Mouse (Mus musculus): Measurements from ENCODE around the gene Dlgap5.

The Dlgap5 gene

DNA sequence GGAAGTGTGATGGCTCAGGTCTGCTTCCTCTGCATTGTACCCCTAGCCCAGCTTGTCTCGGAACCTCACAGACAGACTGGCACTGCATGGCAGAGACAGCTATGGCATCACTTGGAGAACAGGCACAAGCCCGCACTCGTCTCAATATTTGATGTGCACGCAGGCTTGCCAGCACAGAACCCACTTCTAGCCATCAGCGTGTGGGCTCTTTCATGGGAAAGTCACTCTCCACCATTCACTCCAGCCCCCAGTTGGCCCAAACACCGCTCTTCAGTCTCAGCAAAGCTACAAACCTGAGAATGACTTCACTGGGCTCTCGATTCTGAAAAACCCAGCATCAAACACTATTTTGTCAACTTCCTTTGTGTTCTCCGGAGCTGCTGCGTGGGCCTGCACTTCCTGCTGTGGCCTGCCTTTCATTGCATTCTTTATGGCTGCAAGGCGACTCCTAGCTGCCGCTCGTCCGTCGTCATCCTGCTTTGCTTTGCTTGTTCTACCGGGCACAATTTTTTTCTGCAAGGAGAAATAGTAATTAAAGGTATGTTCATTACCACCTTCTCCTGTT, 22.7 kb downstream of the Dlgap5 start:
- CTCF ChIA-PET, result interaction anchor here (0.7 to 2.1 kb wide), 4 partner anchors 15 to 99 kb away, joined by 3 to 7 read pairs (median 3); no protein-coding TSS in a partner anchor

DNA sequence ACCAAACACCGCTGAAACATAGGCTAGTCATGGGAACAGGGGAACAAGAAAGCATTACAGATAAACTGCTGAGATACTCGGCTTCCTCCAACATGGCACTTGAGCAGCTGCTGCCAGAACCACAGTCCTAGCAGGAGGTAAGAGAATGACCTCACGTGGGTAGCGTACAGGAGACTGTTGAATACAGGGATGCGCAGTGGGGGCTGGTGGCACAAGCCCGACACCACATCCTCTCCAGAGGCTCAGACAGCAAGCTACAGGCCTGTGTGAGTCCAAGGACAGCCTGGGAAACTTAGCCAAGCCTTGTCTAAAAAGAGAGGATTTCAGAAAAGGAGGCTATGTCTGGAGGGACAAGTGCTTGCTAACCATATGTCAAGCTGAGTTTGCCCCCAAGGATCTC, 23.2 kb downstream of the Dlgap5 start:
- CTCF ChIA-PET, result interaction anchor here (1.2 to 2.1 kb wide), 2 partner anchors 60 to 96 kb away, joined by 3 to 7 read pairs; no protein-coding TSS in a partner anchor

DNA sequence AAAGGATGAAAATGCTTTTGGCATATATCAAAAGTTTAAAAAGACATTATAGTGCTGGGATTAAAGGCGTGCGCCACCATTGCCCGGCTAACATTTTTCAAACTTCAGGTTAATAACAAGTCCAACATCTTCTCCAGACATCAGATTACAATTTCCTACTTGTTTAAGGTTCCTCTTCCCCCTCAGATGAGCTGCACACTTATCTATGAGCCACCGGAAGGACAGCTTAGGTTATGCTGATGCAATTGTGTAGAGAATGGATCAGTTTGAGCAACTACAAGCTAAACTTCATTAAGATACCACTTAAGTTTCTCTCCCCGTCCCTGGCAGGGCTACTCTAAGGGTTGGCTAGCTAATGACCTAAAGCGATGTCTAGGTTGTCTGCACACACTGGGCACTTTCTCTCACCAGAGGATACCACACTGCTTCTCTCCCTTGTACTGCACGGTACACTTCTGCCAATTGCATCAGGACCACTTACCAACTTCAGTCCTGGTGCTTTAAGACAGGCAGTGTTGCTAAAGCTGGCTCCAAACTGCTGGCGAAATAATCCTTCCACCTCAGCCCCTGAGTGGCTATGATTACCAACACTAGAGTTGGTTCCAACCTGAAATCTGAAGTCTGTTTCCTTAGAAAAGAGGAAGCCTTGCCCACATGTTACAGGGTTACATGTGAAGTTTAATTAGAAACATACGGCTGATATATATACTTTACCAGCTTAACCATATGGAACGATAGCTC, 24.7 kb downstream of the Dlgap5 start:
- CTCF ChIA-PET, result no interaction called here

DNA sequence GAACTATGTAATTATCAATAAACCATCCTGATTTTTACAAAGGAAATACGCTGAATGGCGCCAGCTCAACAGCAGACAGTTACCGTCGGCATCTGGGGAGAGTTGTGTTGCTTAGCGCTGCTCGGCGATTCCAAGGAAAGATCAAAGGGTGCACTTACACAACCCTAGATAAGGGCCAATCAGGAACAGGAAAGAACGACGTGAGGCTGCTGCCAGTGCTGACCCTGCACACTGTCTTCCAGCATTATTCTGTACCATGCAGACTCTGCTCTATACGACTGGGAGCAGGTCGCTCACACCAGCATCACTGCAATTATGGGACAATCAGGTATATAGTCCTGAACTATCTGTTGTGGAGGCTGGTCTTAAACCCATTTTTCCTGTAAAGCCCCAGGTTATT, 32.1 kb downstream of the Dlgap5 start:
- CTCF ChIA-PET, result no interaction called here

DNA sequence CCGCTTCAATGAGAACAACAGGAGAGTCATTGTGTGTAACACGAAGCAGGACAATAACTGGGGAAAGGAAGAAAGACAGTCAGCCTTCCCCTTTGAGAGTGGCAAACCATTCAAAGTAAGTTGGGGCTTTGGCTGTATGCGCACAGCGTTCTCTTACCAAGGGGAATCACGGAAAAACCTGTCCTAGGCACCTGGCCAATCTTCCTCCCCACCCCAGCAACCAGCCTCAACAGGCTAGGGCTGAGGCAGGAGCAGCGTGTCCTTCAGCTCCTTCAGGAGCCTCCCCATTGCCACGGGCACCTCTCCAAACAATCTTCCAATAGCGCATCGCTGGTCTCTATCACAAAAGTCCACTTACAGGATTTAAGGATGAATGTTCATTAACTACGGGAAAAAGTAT, 33.6 kb downstream of the Dlgap5 start:
- CTCF ChIA-PET, result no interaction called here

DNA sequence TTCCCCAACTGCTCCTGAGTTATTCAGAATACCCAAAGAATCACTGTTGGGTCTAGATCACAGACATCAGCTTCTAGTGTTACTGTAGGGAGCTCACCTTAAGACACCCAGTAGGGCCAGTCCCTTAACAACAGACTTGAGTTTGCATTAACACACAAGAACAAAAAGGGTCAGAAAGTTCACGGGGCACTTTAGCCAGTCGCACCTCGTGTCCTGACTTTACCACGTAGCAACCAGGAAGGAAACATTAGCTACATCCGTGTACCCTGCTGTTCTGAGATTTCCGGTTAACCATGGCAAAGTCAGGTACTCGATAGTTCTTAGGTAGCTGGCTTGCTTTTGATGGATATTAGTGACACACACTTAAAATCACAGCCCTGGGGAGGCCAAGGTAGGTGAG, 34.3 kb downstream of the Dlgap5 start:
- CTCF ChIA-PET, result no interaction called here

DNA sequence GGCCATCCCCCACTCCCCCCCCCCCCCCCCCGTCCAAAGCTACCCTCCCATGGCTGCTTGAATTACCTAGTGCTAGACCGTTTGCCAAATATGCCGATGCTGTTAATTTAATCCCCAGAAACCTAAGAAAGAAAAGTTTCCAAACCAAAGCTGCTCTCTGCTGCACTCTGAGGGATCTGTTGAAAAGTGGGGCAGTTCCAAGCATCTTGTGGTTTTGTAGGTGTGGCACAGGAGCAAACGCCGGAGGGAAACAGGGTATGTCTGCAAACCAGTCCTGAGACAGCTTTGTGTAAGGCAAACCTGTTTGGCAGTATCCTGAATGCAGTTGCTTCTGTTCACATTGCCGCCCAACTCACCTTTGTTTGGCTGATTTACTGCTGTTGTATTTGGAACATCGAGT, 39.9 kb downstream of the Dlgap5 start:
- CTCF ChIA-PET, result no interaction called here

DNA sequence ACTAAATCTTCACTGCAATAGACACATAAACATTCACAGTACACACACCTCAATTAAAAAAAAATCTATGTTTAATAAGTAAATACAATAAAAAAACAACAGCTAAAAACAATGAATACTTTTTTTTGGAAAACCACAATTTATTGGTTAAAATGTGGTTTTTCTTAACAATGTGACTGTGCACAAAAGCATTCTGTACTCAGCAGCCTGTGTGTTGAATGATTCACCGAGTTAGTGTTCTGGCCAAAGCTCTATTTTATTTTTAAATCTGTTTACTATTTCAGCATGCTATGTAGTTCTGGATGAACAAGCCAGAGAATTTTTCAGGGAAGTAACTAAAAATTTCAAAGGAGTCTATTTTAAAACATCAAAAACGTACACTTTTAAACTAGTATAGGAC, 41.7 kb downstream of the Dlgap5 start:
- CTCF ChIA-PET, result interaction anchor here (0.6 kb wide), 1 partner anchor 42 kb away, joined by 4 read pairs; the partner anchor contains the start of gene Dlgap5

DNA sequence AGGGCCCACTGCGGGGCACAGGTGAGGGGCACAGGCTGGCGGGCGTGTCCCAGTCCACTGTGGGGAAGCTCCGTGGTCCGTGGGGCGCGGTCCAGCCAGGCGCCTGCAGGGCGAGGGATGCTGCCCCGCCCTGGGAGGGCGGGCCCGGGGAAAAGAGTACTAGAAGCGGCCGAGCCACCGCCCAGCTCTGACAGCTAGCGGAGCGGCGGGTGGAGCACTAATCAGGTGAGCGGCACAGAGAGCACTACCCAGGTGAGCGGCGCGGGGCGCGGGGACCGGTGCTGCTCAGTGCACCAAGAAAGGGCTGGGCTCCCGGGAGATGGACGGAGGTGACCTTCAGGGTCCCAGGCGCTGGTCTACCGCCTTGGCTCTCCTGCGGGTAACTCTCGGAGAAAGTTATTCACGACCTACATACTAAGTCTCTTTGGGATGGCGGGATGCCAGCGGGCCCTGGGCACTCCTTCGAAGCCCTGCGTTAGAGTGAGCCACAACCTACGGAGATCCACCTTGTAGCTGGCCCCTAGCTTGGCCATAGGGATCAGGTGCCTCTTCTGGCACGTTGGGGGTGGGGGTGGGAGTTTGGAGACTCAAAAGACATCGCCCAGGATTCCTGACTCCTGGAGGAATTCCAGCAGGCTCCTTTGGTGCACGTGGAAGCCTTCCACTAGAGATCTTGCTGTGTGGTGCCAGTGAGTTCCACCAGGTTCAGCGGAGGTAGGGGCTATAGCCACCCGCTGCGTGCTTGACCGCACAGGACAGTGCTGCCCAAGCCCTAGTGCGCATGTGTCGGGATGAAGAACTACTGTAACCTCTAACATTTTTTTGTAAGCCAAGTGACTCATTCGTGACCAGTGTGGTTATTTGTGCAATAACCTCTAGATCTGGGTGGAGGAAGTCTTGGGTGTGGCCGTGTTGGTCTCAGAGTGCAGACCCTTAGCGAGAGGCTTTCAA, 44.2 kb downstream of the Dlgap5 start:
- CTCF ChIA-PET, result interaction anchor here (0.6 kb wide), 1 partner anchor 51 kb away, joined by 4 read pairs; no protein-coding TSS in a partner anchor

DNA sequence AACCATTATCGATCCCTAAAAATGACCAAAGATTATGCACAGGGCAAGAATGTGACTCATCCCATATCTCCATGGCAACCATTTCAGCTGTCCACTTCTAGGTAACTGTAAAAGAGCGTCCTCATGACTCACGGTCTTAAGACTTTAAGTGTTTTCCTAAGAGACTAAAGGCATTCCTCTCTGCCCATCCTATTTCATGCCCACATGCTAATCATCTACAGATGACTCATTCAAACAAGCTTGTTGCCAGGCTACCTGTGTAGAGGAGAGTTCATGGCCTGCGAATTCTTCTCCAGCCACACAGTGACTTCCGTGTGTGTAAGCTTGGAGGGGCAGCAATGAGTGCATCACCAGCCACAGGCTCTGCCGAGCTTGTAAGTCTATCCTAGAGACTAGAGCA, 46.5 kb downstream of the Dlgap5 start:
- CTCF ChIA-PET, result no interaction called here

DNA sequence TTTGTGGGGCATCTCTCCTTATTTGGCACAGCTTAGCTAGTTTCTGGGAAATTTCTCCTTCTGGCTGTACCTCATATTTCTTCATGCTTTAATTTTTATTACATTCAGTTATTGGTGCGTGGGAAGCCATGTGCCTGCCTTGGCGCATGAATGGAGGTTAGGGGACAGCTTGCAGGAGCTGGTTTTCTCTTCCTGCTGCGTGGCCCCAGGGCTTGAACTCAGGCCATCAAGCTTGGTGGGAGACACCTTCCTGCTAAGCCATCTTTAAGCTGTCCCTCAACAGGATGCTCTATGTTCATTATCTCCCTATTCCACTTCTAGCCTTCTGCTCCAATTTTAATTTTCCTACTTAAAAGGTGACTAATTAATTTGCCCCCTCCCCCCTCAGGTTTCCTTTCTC, 47.4 kb downstream of the Dlgap5 start:
- CTCF ChIA-PET, result no interaction called here

DNA sequence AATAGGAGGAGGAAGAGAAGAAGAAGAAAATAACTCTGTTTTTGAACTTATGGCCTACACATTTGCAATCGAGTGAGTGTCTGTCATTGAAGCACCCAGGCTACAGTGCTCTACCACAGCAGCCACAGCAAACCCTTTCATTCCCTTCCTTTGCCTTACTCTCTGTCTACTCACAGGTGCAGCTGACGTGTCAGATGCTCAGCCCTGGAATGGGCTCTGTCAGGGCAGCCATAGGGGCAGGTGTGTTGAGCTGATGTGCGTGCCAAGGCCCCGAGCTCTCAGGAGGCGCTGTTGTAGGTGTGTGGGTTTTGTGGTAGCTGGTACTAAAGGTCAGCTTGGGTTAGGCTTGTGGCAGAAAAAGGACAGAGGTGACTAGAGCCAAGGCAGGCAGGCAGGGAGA, 48.5 kb downstream of the Dlgap5 start:
- CTCF ChIA-PET, result no interaction called here

DNA sequence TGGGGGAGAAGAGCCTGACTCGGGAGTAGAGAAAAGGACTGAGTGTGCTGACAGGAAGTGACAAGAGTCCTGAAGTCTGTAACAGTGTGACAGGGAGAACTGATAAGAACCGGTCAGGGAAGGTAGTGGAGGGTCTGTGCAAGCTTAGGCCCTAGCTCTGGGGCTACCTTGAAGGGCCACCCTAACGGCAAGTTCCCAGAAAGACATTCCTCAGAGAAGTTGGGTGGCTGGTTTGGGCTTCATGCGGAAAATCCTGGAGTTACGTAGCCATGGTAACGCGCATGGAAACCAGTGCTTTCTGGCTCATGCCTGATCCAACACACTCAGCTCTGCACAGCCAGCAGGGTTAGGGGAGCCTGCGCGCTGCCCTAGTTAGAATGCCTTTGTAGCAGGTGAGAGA, 50.7 kb downstream of the Dlgap5 start, which contains the start of gene Lgals3:
Lgals3 (plus strand) TSS at position 291 of the 400 bp plus-strand sequence.
- CTCF ChIA-PET, result no interaction called here

DNA sequence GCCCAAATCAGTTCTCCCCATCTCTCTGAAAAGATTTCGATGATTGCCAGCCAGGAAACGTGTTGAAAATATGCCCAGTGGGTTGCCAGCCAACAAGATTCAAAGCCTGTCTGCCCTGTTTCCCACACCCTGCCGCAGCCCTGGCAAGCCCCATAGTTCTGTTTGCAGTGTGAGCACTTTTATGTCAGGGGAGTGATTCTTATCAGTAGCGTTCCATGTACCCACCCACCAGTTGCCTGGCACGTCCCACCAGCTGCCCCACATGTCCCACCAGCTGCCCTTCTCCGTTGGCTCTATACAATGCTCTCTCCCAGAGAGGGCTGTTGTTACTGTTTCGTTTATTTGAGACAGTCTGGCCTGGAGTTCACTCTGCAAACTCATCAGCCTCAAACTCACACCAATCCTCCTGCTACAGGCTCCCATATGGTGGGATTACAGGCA, 51.3 kb downstream of the Dlgap5 start:
- CTCF ChIA-PET, result no interaction called here

DNA sequence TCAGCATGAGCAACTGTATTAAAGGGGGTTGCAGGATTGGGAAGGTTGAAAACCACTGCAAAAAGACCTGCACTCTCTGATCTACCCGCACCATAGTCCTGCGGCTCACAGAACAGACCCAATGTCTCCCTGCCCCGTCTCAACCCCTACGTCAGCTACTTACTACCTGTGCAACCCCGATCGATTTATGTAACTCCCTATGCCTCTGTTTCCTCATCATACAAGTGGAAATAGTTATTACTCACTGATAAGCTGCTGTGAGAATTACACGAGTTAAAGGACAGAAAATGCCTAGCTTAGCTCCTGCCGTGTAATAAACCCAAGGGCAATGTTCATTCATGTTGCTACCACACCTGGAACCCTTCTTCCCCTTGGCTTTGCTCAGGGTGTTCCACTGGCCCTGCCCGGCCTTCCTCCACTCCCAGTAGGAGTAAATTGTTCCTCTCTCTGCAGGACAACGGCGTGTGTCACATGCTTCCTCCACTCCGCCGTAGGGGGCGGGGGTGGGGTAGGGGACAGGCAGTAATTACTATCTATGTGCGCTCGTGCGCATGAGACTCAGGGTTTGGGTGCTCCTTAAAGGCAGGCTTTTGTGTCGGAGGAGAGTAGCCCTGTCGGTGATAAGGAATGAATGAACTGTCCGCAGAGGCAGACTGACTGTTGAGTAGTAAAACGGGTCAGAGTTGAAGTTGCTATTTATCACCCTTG, 53.3 kb downstream of the Dlgap5 start:
- CTCF ChIA-PET, result no interaction called here

DNA sequence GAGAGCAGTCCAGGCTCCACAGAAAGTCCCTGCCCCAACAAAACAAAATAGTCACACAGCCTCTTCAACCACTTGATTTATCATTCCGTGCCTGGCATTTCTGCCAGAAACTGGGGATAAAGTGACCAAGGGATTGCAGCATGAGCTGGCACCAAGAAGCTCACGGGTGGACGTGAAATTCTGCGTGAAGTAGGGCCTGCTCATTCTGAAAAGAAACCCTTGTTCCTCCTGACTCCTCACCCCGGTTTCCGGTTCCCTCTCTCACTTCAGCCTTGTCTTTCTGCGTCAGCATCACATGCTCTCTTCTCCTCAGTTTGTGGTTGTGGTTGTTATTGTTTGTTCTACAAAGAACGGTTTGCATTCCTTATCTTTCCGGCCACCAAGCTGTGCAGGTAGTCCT, 56.3 kb downstream of the Dlgap5 start:
- CTCF ChIA-PET, result no interaction called here

DNA sequence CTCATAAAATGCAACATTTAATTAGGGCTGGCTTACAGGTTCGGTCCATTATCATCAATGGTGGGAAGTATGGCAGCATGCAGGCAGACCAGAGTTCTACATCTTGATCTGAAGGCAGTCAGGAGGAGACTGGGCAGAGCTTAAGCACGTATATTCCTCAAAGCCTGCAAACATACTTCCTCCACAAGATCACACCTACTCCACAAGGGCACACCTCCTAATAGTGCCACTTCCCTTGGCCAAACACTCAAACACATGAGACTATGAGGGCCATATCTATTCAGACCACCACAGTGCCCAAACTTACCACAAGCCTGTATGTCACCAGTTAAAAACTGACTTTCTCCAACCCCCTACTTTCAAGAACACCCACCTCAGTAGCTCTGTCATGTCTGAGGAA, 56.8 kb downstream of the Dlgap5 start:
- CTCF ChIA-PET, result no interaction called here

DNA sequence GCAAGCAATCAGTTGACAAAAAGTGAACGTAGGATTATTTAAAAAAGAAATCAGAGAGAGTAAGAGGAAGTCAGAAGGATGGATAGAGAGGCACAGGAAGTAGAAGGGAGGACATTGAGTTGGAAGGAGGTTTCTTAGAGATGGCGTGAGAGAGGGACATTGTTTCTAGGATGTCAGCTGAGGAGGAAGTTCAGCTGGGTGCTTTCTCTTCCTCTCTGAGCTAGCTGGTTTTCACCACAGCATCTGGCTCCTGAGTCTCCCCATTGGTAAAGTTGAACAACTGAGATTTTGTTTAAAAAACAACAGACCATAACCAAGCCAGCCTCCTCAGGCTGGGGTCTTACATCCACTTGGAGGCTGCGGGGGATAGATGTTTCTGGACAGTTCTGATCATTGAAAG, 58.6 kb downstream of the Dlgap5 start:
- CTCF ChIA-PET, result no interaction called here

DNA sequence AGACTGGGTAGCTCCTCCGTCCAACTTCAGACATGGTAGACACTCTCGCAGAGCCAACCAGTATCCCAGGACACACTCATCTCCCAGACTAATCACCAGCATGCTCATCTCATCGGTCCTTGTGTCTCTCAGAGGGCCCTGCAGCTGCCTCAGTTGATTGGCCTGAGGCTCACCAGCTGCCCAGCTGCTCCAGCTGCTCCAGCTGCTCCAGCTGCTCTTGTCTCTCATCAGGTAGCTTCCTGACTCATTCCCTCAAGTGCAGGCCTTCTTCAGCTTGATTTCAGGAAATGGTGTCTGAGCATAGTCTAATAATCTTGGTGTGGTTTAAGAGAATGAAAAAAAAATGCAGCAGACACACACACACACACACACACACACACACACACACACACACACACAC, 61.6 kb downstream of the Dlgap5 start:
- CTCF ChIA-PET, result interaction anchor here (0.7 kb wide), 1 partner anchor 19 kb away, joined by 4 read pairs; no protein-coding TSS in a partner anchor

DNA sequence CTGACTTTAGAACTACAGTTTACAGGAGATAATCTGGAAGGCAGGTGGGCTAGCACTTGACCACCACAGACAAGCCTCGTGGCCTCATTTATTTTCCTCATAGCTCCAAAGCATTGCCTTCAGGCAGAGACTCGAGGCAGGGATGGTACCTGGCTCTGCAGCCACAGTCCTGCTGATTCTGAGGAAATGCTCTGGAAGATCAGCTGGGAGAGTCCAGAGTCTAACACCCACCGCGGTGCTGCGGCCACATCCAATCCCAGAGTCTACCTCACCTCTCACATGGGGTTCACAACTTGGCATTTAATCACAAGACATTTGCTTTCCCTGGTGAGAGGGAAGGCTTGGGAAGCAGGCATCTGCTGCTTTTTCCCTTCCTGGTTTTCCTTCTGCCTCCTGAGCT, 63.3 kb downstream of the Dlgap5 start:
- CTCF ChIA-PET, result no interaction called here

DNA sequence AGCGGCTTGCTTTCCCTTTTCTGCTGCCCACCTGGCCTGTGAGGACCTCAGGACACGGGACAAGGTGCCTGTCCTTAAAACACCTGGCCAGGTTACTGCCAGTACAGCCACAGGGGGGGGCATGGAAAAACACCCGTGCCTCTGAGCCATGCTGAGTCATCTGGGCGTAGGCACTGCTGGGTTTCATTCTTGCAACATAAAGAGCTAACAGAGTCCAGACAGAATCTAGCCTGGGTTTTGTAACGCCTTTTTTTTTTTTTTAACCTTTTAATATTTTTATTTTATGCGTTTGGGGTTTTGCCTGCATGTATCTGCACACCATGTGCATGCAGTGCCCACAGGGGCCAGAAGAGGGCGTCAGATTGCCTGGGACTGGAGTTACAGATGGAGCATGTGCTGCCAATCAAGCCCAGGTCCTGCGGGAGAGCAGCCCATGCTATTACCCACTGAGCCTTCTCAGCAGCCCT, 64.1 kb downstream of the Dlgap5 start:
- CTCF ChIA-PET, result no interaction called here

DNA sequence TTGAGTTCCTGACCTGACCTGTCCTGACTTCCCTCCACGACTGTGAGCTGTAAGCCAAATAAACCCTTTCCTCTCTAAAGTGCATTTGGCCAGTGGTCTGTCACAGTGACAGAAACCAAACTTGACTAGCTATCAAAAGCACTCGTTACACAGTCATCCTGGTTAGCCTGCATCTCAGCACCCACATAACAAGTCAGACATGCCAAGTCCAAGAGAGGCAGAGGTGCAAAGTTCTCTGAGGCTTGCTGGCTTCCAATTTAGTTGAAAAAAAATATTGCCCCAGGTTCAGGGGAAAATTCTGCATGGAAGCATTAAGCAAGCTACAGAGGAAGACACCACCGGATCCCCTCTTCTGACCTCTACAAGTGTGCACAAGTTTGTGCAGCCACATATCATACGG, 65.0 kb downstream of the Dlgap5 start:
- CTCF ChIA-PET, result interaction anchor here (0.9 kb wide), 1 partner anchor 13 kb away, joined by 5 read pairs; no protein-coding TSS in a partner anchor
